Mouse (Mus musculus) frontal cortex, adult (tissue): Measurements from ENCODE around the gene Nr2f6.
"Not testable (repeated sequence)": the region's sequence is repeated elsewhere in the genome, so short reads cannot be mapped to it uniquely, and the experiment has no call there.

Source experiments
- ATAC-seq: cut with Nextera tagmentation; 2 replicates; pipeline ENCODE4 v1.9.2; 2017; ENCODE audit warnings: mild to moderate bottlenecking, moderate library complexity, mixed read lengths; ENCODE audit not compliant: low TSS enrichment

The Nr2f6 gene

DNA sequence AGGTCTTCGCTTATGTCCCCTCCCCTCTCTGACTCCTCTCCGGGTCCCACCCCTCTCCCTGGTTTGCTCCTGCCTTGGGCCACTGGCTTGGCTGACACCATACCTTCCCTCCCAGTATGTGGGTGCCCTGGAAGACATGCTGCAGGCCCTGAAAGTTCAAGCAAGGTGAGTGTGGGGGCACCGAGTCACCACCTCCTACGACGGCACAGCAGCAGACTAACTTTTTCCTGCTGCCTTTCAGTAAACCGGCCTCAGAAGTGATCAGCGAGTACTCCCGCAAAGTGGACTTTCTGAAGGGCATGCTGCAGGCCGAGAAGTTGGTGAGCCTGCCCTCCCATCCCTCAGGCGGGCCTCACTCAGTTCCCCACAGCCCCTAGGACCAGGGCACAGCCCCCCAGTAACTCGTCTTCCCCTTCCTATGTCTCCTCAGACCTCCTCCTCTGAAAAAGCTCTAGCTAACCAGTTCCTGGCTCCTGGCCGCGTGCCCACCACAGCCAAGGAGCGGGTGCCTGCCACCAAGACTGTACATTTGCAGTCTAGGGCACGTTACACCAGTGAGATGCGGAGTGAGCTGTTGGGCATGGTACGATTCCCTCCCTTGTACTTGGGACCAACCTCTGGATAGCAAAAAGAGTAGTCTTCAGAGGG lies 14.1 kb downstream of the Nr2f6 start:
- no peak for ATAC-seq

GRCm38 (mm10) chr8:71366771-71367528 lies 14.8 kb downstream of the Nr2f6 start, which contains the start of gene Use1:
Gene Use1 (plus strand): TSS chr8:71366848.
- peak; percentile 72 for ATAC-seq

DNA sequence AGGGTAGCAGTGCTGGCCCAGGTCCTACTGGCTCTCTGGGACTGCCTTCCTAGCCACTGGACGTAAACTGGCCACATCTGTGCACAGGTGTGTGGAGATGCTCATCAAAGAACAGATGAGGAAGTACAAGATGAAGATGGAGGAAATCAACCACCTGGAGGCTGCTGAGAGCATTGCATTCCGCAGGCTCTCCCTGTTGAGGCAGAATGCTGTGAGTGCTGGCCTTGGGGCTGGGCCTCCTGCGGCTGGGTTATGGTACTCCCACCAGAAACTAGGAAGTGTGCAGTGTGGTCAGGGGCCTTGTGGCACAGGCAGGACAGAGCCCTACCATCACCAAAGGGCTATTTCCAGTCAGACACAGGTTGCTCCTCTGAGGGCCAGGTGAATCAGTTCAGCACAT lies 23.7 kb downstream of the Nr2f6 start:
- ATAC-seq = no peak

DNA sequence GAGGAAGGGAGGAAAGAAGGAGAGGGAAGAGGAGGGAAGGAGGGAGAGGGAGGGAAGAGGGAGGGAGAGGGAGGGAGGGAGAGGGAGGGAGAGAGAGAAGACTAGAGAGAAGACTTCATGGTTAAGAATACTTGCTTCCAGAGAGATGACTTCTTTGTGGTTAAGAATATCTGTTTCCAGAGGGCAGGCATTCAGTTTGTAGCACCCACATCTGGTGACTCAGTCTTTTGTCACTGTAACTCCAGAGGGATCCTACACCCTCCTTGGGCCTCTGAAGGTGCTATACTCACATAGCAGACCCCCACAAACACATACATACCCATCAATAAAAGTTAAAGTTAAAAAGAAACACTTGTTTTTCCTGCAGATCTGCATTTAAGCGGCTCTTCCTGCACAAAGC lies 30.2 kb downstream of the Nr2f6 start:
- ATAC-seq = no peak

- ATAC-seq = no peak
Observed at GRCm38 (mm10) chr8:71351117-71351516, 30.6 kb downstream of the Nr2f6 start.

DNA sequence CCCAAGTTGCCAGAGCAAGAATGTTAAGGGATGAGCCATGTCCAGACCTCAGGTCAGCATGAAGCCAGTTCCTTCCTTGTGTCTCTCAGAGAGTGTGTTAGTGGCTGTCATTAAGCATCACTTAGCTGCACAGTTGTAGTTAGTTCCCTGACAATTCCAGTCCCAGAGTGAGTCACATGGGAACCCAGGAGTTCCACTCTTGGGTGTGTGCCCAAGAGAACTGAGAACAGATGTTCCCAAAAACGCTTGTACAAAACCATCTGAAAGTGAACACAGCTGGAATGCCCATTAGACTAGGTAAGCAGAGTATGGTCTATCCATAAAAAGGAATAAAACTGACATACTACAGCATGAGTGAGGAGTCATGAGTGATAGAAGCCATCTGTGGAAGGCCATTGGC lies 35.2 kb downstream of the Nr2f6 start:
- no peak for ATAC-seq

GRCm38 (mm10) chr8:71340625-71341024 lies 41.1 kb downstream of the Nr2f6 start:
- no peak for ATAC-seq

GRCm38 (mm10) chr8:71337834-71338233 lies 43.9 kb downstream of the Nr2f6 start:
- ATAC-seq = not testable (repeated sequence)

DNA sequence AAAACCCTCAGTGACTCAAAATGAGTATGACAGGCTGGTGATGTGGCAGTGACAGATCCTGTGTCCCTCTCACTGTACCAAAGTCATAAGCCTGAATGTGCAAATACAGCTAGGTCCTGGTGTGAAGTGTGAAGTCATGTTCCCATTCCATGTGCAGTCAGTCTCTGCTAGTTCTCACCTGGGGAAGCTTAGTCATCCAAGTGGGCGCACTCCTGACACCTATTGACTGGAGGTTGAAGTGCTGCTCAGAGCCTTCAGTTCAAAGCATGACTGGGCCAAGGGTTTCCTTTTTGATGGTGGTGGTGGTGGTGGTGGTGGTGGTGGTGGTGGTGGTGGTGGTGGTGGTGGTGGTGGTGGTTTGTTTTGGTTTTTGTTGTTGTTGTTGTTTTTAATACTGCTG lies 56.9 kb downstream of the Nr2f6 start:
- ATAC-seq = 0 out of 2 replicates have a peak, but pooled peaks have one; percentile 52
